25 mouse cellular contexts compared by ENCODE assay signal in the genomic region with DNA sequence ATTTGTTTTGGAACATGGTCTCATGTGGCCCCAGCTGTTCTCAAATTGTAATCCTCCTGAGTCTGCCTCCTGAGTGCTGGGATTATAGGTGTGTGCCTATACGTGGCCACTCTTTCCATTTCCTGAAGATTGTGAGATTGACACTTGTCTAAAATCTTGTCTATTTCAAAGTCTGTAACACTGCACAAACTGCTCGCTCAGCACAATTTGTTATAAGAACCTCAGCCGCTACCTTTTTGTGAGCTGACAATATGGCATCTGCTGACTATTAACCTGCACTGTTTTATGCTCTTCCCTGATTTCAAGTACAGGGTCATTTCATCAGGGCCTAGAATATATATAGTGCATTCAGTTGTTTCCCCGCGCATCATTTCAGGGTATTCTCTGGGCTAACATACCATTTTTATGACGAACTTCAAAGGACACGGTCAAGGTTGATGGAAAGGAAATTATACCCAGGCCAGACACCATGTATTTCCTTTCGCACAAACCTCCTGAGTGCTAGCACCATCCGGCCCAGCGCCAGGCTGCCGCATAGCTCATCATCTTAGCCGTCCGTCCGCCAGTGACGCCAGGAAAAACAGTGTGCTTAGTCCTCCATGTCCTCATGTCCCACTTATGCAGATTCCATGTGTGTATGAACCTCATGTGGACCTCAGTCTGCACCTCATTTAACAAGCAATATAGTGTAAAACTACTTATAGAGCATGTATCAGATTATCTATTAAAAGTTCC.
DNase-seq lines count a peak whose midpoint lies in the region; ATAC-seq and TF ChIP-seq lines count a peak whose summit lies in the region.
"Had no signal": no experiment of that assay in that cellular context is flagged by ENCODE, and none has a peak within 500 bp of the region (broad histone marks: within the 10 kb centered on the region; RNA-seq: fewer than 3 reads in every experiment).

No protein-coding gene starts in this region.

- TF ChIP-seq RAD21 in CH12.LX (IDR thresholded peaks at IDR 0.05; ENCODE audit: low read depth, low read length) = no peak

- dilution Hi-C loops in CH12.LX (cut with MboI; ENCODE audit: extremely low pct_ligation_motif_present, extremely low pct_unique_long_range_greater_than_20kb, low sequenced_read_pairs) = no loop called here

- H3K79me2 ChIP-seq in CH12.LX (replicated peaks; ENCODE audit: control insufficient read depth, extremely low read depth, insufficient read depth, poor library complexity, severe bottlenecking) = no peaks in the 10 kb centered on the region

- no peak overlapping the region for H3K4me3 ChIP-seq in kidney, embryonic 14.5 days (ENCODE audit: low read length)
- no peak overlapping the region for H3K4me3 ChIP-seq in lung, embryonic 14.5 days (ENCODE audit: low read depth, low read length)
- H3K4me3 ChIP-seq in CH12.LX (replicated peaks in 1 of 3; ENCODE audit: low read depth in 2 of 3, low read length in 2 of 3, poor library complexity in 1 of 3) = no peak overlapping the region
- H3K4me3 ChIP-seq: embryonic facial prominence, embryonic 13.5 days; forebrain, embryonic 10.5 days; forebrain, embryonic 15.5 days; limb, embryonic 12.5 days; midbrain, embryonic 13.5 days; stomach, embryonic 15.5 days had no signal

- TF ChIP-seq CTCF in lung, embryonic 14.5 days (IDR thresholded peaks at IDR 0.05; ENCODE audit: low read depth) = no peak
- TF ChIP-seq CTCF in CH12.LX (conservative IDR thresholded peaks at IDR 0.05 in 1 of 2, IDR thresholded peaks at IDR 0.05 in 1 of 2; ENCODE audit: low read depth in 2 of 2, low read length in 2 of 2) = no peak

- H3K27me3 ChIP-seq in kidney, embryonic 14.5 days (ENCODE audit: control insufficient read depth, insufficient read depth, low read length) = no peaks in the 10 kb centered on the region
- no peaks in the 10 kb centered on the region for H3K27me3 ChIP-seq in lung, embryonic 14.5 days (ENCODE audit: insufficient read depth, low read length)
- H3K27me3 ChIP-seq in CH12.LX (replicated peaks) = no peaks in the 10 kb centered on the region
- H3K27me3 ChIP-seq: embryonic facial prominence, embryonic 13.5 days; forebrain, embryonic 15.5 days; limb, embryonic 12.5 days; midbrain, embryonic 13.5 days; stomach, embryonic 15.5 days had no signal

- no peak for ATAC-seq in kidney, embryonic 14.5 days (ENCODE audit: low FRiP score, low TSS enrichment)
- ATAC-seq in lung, embryonic 14.5 days (ENCODE audit: insufficient read depth) = no peak
- ATAC-seq: forebrain, embryonic 15.5 days; inflammation-experienced regulatory T-cells, adult 6 months; midbrain, embryonic 13.5 days had no signal

- H3K27ac ChIP-seq in kidney, embryonic 14.5 days (ENCODE audit: low read depth, low read length) = no peak overlapping the region; the same call in 1 of the 2 replicates
- H3K27ac ChIP-seq in lung, embryonic 14.5 days (ENCODE audit: low read depth) = 0 out of 2 replicates have a peak overlapping the region, but pooled peaks have one; percentile 42
- no peak overlapping the region for H3K27ac ChIP-seq in CH12.LX (ENCODE audit: insufficient read depth, low read depth)
- H3K27ac ChIP-seq: embryonic facial prominence, embryonic 13.5 days; forebrain, embryonic 10.5 days; forebrain, embryonic 15.5 days; hindbrain, embryonic 14.5 days; limb, embryonic 12.5 days; macrophage; midbrain, embryonic 13.5 days; stomach, embryonic 15.5 days had no signal

- H3K36me3 ChIP-seq in kidney, embryonic 14.5 days (ENCODE audit: control insufficient read depth, insufficient read depth, low read length) = peaks cover 29% of the 10 kb centered on the region
- H3K36me3 ChIP-seq in lung, embryonic 14.5 days (ENCODE audit: insufficient read depth) = peaks cover 37% of the 10 kb centered on the region
- peaks cover 19 to 55% of the 10 kb centered on the region in 2 experiments for H3K36me3 ChIP-seq in CH12.LX (replicated peaks in 1 of 2; ENCODE audit: control insufficient read depth in 1 of 2, insufficient read depth in 1 of 2, low read length in 1 of 2)

- no peaks in the 10 kb centered on the region for H3K9me3 ChIP-seq in kidney, embryonic 14.5 days (ENCODE audit: control insufficient read depth, low read length)
- no peaks in the 10 kb centered on the region for H3K9me3 ChIP-seq in lung, embryonic 14.5 days (ENCODE audit: low read depth, low read length)
- no peaks in the 10 kb centered on the region for H3K9me3 ChIP-seq in CH12.LX (replicated peaks; ENCODE audit: low read length)
- H3K9me3 ChIP-seq: embryonic facial prominence, embryonic 13.5 days; forebrain, embryonic 10.5 days; forebrain, embryonic 15.5 days; limb, embryonic 12.5 days; midbrain, embryonic 13.5 days; stomach, embryonic 15.5 days had no signal

- in situ Hi-C loops in CH12.LX (cut with MboI; ENCODE audit: low pct_ligation_motif_present, low pct_unique_long_range_greater_than_20kb, low sequenced_read_pairs) = no loop called here

- no peaks in the 10 kb centered on the region for H3K4me1 ChIP-seq in kidney, embryonic 14.5 days (ENCODE audit: control insufficient read depth, insufficient read depth, low read length)
- no peaks in the 10 kb centered on the region for H3K4me1 ChIP-seq in lung, embryonic 14.5 days (ENCODE audit: insufficient read depth)
- H3K4me1 ChIP-seq in CH12.LX (ENCODE audit: control insufficient read depth in 1 of 2, insufficient read depth in 2 of 2) = peaks cover 0 to 10% of the 10 kb centered on the region in 2 experiments; a peak in 2 of 4 replicates
- H3K4me1 ChIP-seq: embryonic facial prominence, embryonic 13.5 days; forebrain, embryonic 10.5 days; forebrain, embryonic 15.5 days; limb, embryonic 12.5 days; midbrain, embryonic 13.5 days; stomach, embryonic 15.5 days had no signal

- TF ChIP-seq POLR2A in CH12.LX (IDR thresholded peaks at IDR 0.05; ENCODE audit: low read depth, low read length) = no peak

- H3K4me2 ChIP-seq in kidney, embryonic 14.5 days (replicated peaks; ENCODE audit: low read depth, low read length) = no peak overlapping the region
- no peak overlapping the region for H3K4me2 ChIP-seq in lung, embryonic 14.5 days
- no peak overlapping the region for H3K4me2 ChIP-seq in CH12.LX (ENCODE audit: insufficient read depth, low read depth, poor library complexity, severe bottlenecking)
- H3K4me2 ChIP-seq: embryonic facial prominence, embryonic 13.5 days; forebrain, embryonic 15.5 days; heart, embryonic 11.5 days; hindbrain, embryonic 14.5 days; limb, embryonic 12.5 days; liver, embryonic 11.5 days; midbrain, embryonic 13.5 days; stomach, embryonic 15.5 days had no signal

- H3K9ac ChIP-seq in kidney, embryonic 14.5 days (ENCODE audit: low read depth, low read length) = no peak overlapping the region
- H3K9ac ChIP-seq in lung, embryonic 14.5 days = no peak overlapping the region
- H3K9ac ChIP-seq in CH12.LX (ENCODE audit: insufficient read depth, low read depth) = no peak overlapping the region
- H3K9ac ChIP-seq: embryonic facial prominence, embryonic 13.5 days; forebrain, embryonic 15.5 days; hindbrain, embryonic 14.5 days; limb, embryonic 12.5 days; midbrain, embryonic 13.5 days; stomach, embryonic 15.5 days had no signal

- TF ChIP-seq EP300 in CH12.LX (IDR thresholded peaks at IDR 0.05; ENCODE audit: low read length) = no peak

- WGBS in kidney, embryonic 14.5 days = 86% methylated on average over 15 of the region's 15 CpGs
- WGBS in lung, embryonic 14.5 days = 83% methylated on average over 15 of the region's 15 CpGs

- DNase-seq in adrenal gland, adult 2 months = peak; percentile 12
- DNase-seq in adrenal gland, postnatal 10 days = no peak
- DNase-seq in kidney, postnatal 14 days = peak; percentile 45
- DNase-seq in lung, embryonic 14.5 days = peak; percentile 62
- DNase-seq in lung, adult 18-20 months = no peak
- DNase-seq in CH12.LX (ENCODE audit: extremely low read depth) = no peak
- no peak for DNase-seq in left cerebral cortex, adult 11 months (ENCODE audit: low spot score)
- DNase-seq: cerebellum, adult 18-20 months; cerebellum, postnatal 10 days; gastrocnemius, postnatal 36 days; heart, adult 18-20 months; heart, postnatal 36 days; right cerebral cortex, postnatal 25 days had no signal

TF ChIP-seq in CH12.LX, 34 proteins besides CTCF, POLR2A, EP300 and RAD21:
- TF ChIP-seq BHLHE40 (IDR thresholded peaks at IDR 0.05; ENCODE audit: low read depth, low read length) = no peak
- no peak for TF ChIP-seq IRF4 (IDR thresholded peaks at IDR 0.05; ENCODE audit: low read depth, low read length)
- no peak for TF ChIP-seq USF2 (conservative IDR thresholded peaks at IDR 0.05; ENCODE audit: low read depth, low read length)
- TF ChIP-seq MAFK (IDR thresholded peaks at IDR 0.05; ENCODE audit: insufficient replicate concordance, low read length) = peak; percentile 83

Comparison
In these comparisons a context has a peak if more than half of its experiments do, and no peak if none do; other contexts are left out.
1. DNase-seq: peak in adrenal gland, adult 2 months (single experiment), kidney, postnatal 14 days (single experiment) and lung, embryonic 14.5 days (single experiment); none in adrenal gland, postnatal 10 days (single experiment), lung, adult 18-20 months (0 of 2), CH12.LX (single experiment) and left cerebral cortex, adult 11 months (single experiment).